Mouse (Mus musculus): ENCODE measurements around the gene Ptpn13. TPM values are rescaled to one million over a fixed set of nuclear protein-coding genes. Genes with fewer than 3 reads are reported as not detected.

Ptpn13 gene
- total RNA-seq, 2 experiments from 2014 or later = 9.8 TPM

GRCm38 (mm10) chr5:103453361-103454140 lies 28.6 kb downstream of the Ptpn13 start:
- intact Hi-C loops (cut with DNase I) = no loop called here
- DNase-seq = no peak

GRCm38 (mm10) chr5:103456794-103457193 lies 31.8 kb downstream of the Ptpn13 start:
- intact Hi-C loops (cut with DNase I) = loop anchor here (1.0 kb wide), 1 partner anchor 100 kb away; no protein-coding TSS in a partner anchor
- no peak for DNase-seq

GRCm38 (mm10) chr5:103458411-103458810 lies 33.4 kb downstream of the Ptpn13 start:
- DNase-seq = no peak
- intact Hi-C loops (cut with DNase I) = no loop called here

- DNase-seq = no peak
- intact Hi-C loops (cut with DNase I) = no loop called here
Observed at GRCm38 (mm10) chr5:103458959-103459675, 34.1 kb downstream of the Ptpn13 start.

GRCm38 (mm10) chr5:103460903-103461302 lies 35.9 kb downstream of the Ptpn13 start:
- intact Hi-C loops (cut with DNase I) = no loop called here
- no peak for DNase-seq

- no peak for DNase-seq
- intact Hi-C loops (cut with DNase I) = no loop called here
Observed at GRCm38 (mm10) chr5:103463661-103464219, 38.7 kb downstream of the Ptpn13 start.

GRCm38 (mm10) chr5:103464329-103464728 lies 39.3 kb downstream of the Ptpn13 start:
- intact Hi-C loops (cut with DNase I) = no loop called here
- DNase-seq = no peak

GRCm38 (mm10) chr5:103464771-103465170 lies 39.8 kb downstream of the Ptpn13 start:
- DNase-seq = no peak
- intact Hi-C loops (cut with DNase I) = no loop called here

GRCm38 (mm10) chr5:103472670-103473069 lies 47.7 kb downstream of the Ptpn13 start:
- intact Hi-C loops (cut with DNase I) = no loop called here
- no peak for DNase-seq

GRCm38 (mm10) chr5:103473467-103474096 lies 48.6 kb downstream of the Ptpn13 start:
- no peak for DNase-seq
- intact Hi-C loops (cut with DNase I) = no loop called here

- intact Hi-C loops (cut with DNase I) = no loop called here
- DNase-seq = no peak
Observed at GRCm38 (mm10) chr5:103474259-103474658, 49.3 kb downstream of the Ptpn13 start.

- DNase-seq = no peak
- intact Hi-C loops (cut with DNase I) = no loop called here
Observed at GRCm38 (mm10) chr5:103475503-103475902, 50.5 kb downstream of the Ptpn13 start.

- DNase-seq = no peak
- intact Hi-C loops (cut with DNase I) = no loop called here
Observed at GRCm38 (mm10) chr5:103479503-103479902, 54.5 kb downstream of the Ptpn13 start.

GRCm38 (mm10) chr5:103481222-103481621 lies 56.2 kb downstream of the Ptpn13 start:
- no peak for DNase-seq

GRCm38 (mm10) chr5:103487001-103487400 lies 62.0 kb downstream of the Ptpn13 start:
- no peak for DNase-seq
- intact Hi-C loops (cut with DNase I) = no loop called here

More at GRCm38 (mm10) chr5:103481222-103481621, 56.2 kb downstream of the Ptpn13 start:
- intact Hi-C loops (cut with DNase I) = no loop called here

- intact Hi-C loops (cut with DNase I) = no loop called here
- no peak for DNase-seq
Observed at GRCm38 (mm10) chr5:103490964-103491363, 66.0 kb downstream of the Ptpn13 start.

GRCm38 (mm10) chr5:103491788-103492187 lies 66.8 kb downstream of the Ptpn13 start:
- DNase-seq = no peak
- intact Hi-C loops (cut with DNase I) = no loop called here

- no peak for DNase-seq
- intact Hi-C loops (cut with DNase I) = no loop called here
Observed at GRCm38 (mm10) chr5:103497061-103497460, 72.1 kb downstream of the Ptpn13 start.

- no peak for DNase-seq
- intact Hi-C loops (cut with DNase I) = no loop called here
Observed at GRCm38 (mm10) chr5:103497480-103497879, 72.5 kb downstream of the Ptpn13 start.

- no peak for DNase-seq
- intact Hi-C loops (cut with DNase I) = no loop called here
Observed at GRCm38 (mm10) chr5:103499305-103499704, 74.3 kb downstream of the Ptpn13 start.

- no peak for DNase-seq
- intact Hi-C loops (cut with DNase I) = no loop called here
Observed at GRCm38 (mm10) chr5:103501076-103501475, 76.1 kb downstream of the Ptpn13 start.

All from heart, postnatal 10 days (tissue).